Mouse (Mus musculus): Measurements from ENCODE around the gene Fgf11.

GRCm38 (mm10) chr11:69763551-69763950 is 38.1 kb downstream of the Fgf11 start:
- no peak for TF ChIP-seq CTCF (IDR thresholded peaks at IDR 0.05; ENCODE audit: borderline replicate concordance, insufficient read depth, low read depth, low read length)
- no peak for TF ChIP-seq POLR2A (IDR thresholded peaks at IDR 0.05; ENCODE audit: borderline replicate concordance, insufficient read depth, low read length)

Measured in cerebellum, adult 2 months (tissue).